Mouse (Mus musculus) lung, postnatal 10 days (tissue): Measurements from ENCODE around the gene Timm17b.
A peak's percentile ranks its signal among the peaks of the same experiment; 100 is the strongest.

ENCODE experiments used
- DNase-seq: peaks from one replicate; pipeline ENCODE4 v3.0.0; 2021

Timm17b gene

DNA sequence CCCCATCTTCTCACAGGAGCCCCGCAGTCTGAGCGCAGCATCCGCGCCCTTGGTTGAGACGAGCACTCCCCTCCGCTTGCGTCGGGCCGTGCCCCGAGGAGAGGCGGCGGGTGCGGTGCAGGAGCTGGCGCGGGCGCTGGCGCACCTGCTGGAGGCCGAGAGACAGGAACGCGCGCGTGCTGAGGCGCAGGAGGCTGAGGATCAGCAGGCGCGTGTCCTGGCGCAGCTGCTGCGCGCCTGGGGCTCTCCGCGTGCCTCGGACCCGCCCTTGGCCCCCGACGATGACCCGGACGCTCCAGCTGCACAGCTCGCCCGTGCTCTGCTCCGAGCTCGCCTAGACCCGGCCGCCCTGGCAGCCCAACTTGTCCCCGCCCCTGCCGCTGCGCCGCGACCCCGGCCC, 22.9 kb downstream of the Timm17b start:
- no peak for DNase-seq

DNA sequence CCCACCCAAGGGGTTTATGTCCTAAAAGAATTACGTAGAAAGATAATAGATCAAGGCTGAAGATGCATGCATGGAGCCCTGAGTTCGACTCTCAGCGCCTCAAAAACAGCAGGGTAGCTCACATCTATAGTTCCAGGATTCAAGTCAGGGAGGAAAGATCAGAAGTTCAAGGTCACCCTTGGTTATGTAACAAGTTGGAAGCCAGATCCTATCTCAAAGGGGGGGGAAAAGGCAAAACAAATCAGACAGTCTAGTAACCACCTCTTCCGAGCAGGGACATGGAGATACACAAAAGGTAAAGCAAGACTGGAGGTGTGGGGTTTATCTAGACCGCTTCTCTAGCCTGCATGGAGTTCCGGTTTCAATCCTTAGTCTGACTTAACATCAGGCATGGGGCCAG, 27.1 kb downstream of the Timm17b start:
- no peak for DNase-seq

DNA sequence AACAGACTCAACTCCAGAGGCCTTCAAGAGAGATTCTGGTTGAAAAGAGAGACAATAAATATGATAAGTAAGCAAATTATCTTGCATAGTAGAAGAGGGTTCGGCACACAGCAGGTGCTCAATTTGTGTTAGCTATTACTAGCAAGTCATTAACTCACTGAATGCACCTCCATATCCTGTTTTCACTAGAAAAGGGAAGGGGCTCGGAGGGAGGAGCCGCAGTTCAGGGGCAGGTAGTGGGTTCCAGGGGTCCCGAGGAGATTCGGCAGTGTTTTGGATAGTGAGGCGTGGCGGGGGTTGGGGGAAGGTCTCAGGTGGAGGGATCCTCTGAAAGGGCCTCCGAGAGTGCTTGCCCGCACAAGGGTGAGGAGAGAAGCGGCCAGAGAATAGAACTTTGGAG, 28.0 kb downstream of the Timm17b start:
- no peak for DNase-seq

DNA sequence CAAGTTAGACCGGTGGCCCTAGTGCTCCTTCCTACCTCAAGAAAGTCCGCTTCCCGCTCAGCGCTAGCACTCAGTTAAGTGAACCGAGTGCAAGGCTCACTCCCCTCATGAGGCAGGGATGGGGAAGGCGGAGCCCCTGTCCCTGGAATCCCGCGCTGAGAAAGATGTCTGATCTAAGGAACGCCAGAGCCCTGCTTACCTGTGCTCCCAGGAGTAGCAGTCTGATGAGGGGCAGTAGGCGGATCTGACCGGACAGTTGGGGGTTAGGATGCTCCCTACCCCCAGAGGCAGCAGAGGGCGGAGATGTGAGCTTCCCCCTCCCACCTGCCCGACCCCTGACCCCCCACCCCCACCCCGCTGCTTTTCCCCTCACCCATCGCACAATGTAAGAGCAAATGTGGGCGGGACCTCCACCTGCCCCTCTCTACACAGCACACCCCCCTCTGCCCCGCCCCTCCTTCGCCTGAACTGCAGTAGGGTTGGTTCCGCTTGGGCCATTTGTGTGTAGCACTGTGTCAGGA, 29.2 kb downstream of the Timm17b start, which contains the start of gene Eras:
Gene Eras (minus strand): TSS at position 338 of the 521 bp plus-strand sequence.
- DNase-seq = no peak

DNA sequence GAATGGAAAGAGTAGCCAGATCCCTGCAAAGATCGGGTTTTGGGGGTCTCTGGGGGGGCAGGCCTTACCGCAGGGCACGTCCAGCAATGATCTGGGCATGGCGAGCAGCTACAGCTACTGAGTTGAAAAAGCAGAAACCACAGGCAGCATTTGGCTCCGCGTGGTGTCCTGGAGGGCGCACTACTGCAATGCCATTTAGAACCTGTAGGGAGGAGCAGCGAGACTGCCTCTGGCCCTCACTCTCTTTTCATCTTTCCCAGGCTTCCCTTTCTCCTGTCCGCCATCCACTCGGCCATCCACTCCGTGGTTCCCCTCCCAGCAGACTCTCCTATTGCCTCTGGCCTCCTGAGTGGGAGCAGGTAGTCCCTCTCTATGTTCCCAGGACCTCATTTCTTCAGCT, 37.7 kb downstream of the Timm17b start:
- DNase-seq = no peak

DNA sequence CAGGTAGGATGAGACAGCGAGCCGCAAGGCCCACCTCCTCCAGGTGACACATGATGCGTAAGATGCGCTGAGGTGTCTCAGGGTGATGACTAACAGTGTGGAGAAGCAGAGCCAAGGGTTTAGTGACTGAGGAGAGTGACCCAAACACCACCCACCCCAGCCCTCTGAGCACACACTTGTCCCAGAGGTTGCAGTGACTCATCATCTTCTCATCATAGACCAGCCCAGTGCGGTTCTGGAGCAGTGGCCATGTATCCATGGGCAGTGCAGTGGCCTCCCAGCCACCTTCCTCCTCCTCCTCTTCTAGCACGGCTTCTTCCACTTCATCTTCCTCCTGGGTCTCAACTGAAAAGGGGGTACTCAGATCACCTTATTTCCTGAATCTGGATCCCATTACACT, 38.5 kb downstream of the Timm17b start:
- DNase-seq = no peak

DNA sequence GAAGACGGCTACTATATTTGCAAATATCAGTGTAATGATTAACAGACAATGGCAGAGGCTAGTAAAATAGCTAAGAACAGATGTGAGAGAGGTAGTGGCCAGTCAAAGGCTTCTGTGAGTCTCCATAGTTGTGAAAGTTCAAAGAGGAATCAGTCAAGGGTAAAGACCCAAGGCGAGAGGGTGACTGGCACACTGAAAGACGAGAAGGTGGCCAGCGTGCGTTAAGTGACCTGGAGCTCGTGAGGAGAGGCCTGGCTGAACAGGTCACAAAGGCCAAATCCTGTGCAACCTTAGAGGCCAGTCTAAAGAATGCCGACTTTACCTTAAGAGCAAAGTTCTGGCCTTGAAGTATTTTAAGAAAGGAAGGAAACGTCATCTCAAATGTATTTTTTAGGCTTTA, 46.5 kb downstream of the Timm17b start:
- no peak for DNase-seq

DNA sequence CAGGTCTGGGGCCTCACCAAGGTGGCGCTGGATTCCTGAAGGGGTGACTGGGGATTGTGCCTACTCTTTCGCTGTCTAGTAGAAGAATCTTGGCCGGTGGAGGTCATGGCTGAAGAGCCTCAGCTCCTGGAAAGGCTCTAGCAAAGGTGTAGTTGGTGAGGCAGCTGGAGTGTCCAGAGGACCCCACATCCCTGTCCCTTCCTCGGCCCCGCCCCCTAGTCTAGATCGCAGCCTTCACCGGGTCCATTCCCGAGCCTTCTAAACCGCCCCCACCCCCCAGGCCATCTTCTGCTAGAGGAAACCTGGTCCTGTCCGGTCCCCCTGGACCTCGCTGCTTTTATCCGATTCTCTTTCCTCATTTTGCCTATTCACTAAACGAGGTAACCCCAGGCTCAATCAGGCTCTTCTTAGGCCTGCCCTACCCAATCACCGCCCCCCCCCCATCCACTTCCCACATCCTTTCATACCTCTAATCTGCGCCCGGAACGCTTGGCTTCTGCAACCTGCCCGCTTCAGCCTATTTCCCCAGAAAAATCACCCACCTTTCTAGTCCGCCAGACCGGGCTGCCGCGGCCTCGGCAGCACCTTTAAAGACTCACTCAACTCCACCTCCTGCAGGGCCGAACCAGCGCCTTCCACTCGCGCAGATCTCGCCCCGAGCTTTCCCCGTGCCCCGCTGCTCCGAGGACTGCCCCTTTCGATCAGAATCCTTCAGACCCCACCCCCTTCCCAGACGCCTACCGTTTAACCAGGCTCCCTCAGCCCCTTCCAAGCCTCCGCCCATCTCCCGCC, 48.1 kb downstream of the Timm17b start, which contains the start of gene Hdac6:
Gene Hdac6 (minus strand): TSS at position 782 of the 792 bp plus-strand sequence.
- peak; percentile 7 for DNase-seq

DNA sequence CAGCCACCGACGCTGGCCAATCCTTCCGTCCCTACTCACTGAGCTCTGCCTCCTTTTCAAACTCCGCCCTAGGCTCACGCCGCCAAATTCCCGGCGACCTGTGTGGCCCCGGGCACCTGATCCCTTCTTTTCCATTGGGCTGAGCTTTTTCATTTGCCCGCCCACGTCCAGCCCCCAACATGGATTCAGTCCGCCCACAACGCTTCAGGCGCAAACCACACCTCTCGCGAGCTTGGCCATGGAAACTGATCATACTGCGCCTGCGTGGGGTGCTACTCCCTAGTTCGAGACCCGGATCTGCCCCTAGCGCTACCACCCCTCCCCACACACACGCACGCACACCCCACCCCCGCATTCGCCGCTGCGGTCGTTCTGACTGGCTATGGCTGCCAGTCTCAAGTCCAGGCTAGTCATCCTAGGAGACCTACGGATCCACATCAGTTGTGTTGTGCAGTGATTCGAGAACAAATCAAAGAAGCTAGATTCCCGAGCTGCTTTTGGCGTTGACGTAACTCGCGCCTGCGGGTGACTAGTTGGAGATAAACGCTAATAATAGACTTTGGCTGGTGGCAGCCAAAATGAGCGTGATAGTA, 48.8 kb downstream of the Timm17b start:
- peak; percentile 97 for DNase-seq

DNA sequence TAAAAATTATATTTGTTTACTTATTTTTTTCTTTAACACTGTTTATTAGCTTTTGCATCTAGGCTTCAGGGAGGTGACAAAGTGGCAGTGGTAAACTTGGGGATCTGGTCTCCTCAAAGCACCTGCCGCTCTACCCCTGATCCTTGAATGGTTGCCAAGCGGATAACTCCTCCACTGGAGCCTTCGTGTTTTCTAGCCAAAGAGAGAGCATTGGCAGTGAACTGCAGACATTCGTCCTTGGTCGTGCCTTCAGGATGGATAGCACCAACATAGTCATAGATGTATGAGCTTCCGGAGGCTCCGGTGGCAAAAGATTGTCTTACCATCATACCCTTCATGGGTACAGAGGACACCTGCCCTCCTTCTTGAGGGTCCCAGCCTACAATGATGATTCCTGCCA, 50.9 kb downstream of the Timm17b start:
- no peak for DNase-seq
